21 mouse cellular contexts compared by ENCODE assay signal in genomic region chr17:4641166-4641565, GRCm38 (mm10).
DNase-seq lines count a peak whose midpoint lies in the region; ATAC-seq and TF ChIP-seq lines count a peak whose summit lies in the region.
"Had no signal": no experiment of that assay in that cellular context is flagged by ENCODE, and none has a peak within 500 bp of the region (broad histone marks: within the 10 kb centered on the region; RNA-seq: fewer than 3 reads in every experiment).

No protein-coding gene starts in this region.

- intact Hi-C loops in gastrocnemius, adult 2 months (cut with DNase I) = no loop called here
- intact Hi-C loops in gastrocnemius, postnatal 14 days (cut with DNase I; ENCODE audit: low total_unique reads) = no loop called here

- no peak overlapping the region for H3K4me3 ChIP-seq in gastrocnemius, adult 2 months
- no peak overlapping the region for H3K4me3 ChIP-seq in brown adipose tissue, adult 24 weeks (ENCODE audit: insufficient read depth, low read depth, low read length)
- no peak overlapping the region for H3K4me3 ChIP-seq in forebrain, embryonic 16.5 days (replicated peaks; ENCODE audit: low read length)
- H3K4me3 ChIP-seq: hindbrain, embryonic 10.5 days; liver, embryonic 15.5 days had no signal

- ATAC-seq in forebrain, embryonic 16.5 days = no peak
- ATAC-seq: activated CD4-positive, CD25-positive, alpha-beta regulatory T cell, adult 4 months; forebrain, embryonic 14.5 days; hindbrain, embryonic 16.5 days; intestine, embryonic 16.5 days had no signal

- peak; percentile 45 for DNase-seq in gastrocnemius, adult 2 months
- DNase-seq in gastrocnemius, postnatal 25 days = no peak
- DNase-seq in retina, adult 2 months (ENCODE audit: low read depth, low spot score) = peak; percentile 16
- DNase-seq in retina, embryonic 14.5 days (ENCODE audit: low spot score) = no peak
- DNase-seq in gastrocnemius, postnatal 14 days = peak; percentile 43
- DNase-seq in kidney, adult 11 months = no peak
- DNase-seq: cerebellum, adult 9-10 months; layer of hippocampus, postnatal 36 days; midbrain, embryonic 14.5 days; right cerebral cortex, adult 18-20 months; thymus, adult 2 months; thymus, postnatal 4 days had no signal

- H3K27me3 ChIP-seq in forebrain, embryonic 16.5 days (replicated peaks; ENCODE audit: control insufficient read depth, insufficient read depth, low read length) = no peaks in the 10 kb centered on the region
- H3K27me3 ChIP-seq: liver, embryonic 15.5 days had no signal

- no peak overlapping the region for H3K9ac ChIP-seq in forebrain, embryonic 16.5 days (replicated peaks; ENCODE audit: low read depth, low read length)
- H3K9ac ChIP-seq: liver, embryonic 15.5 days had no signal

- H3K9me3 ChIP-seq in forebrain, embryonic 16.5 days (ENCODE audit: control insufficient read depth, low read length) = no peaks in the 10 kb centered on the region
- H3K9me3 ChIP-seq: hindbrain, embryonic 10.5 days; liver, embryonic 15.5 days had no signal

- H3K27ac ChIP-seq in gastrocnemius, adult 2 months = no peak overlapping the region
- peak overlapping the region; percentile 82 for H3K27ac ChIP-seq in brown adipose tissue, adult 24 weeks (replicated peaks; ENCODE audit: low read depth, low read length)
- H3K27ac ChIP-seq in forebrain, embryonic 16.5 days (ENCODE audit: low read length) = no peak overlapping the region
- H3K27ac ChIP-seq: hindbrain, embryonic 10.5 days; liver, embryonic 15.5 days had no signal

- no peaks in the 10 kb centered on the region for H3K36me3 ChIP-seq in forebrain, embryonic 16.5 days (ENCODE audit: control insufficient read depth, insufficient read depth)
- H3K36me3 ChIP-seq: hindbrain, embryonic 10.5 days; liver, embryonic 15.5 days had no signal

- H3K4me1 ChIP-seq in brown adipose tissue, adult 24 weeks (ENCODE audit: control insufficient read depth, insufficient read depth, insufficient read length, low read length) = peaks cover 14% of the 10 kb centered on the region
- peaks cover 14% of the 10 kb centered on the region for H3K4me1 ChIP-seq in forebrain, embryonic 16.5 days (replicated peaks; ENCODE audit: control insufficient read depth, insufficient read depth, low read length)
- H3K4me1 ChIP-seq: liver, embryonic 15.5 days had no signal

- H3K4me2 ChIP-seq in forebrain, embryonic 16.5 days (ENCODE audit: low read length) = no peak overlapping the region
- H3K4me2 ChIP-seq: heart, embryonic 11.5 days; liver, embryonic 15.5 days had no signal

- TF ChIP-seq CTCF in gastrocnemius, adult 2 months (IDR thresholded peaks at IDR 0.05) = no peak

- WGBS in forebrain, embryonic 16.5 days = 46% methylated on average over 4 of the region's 4 CpGs

Comparison
In these comparisons a context has a peak if more than half of its experiments do, and no peak if none do; other contexts are left out.
1. DNase-seq: peak in gastrocnemius, adult 2 months (single experiment), retina, adult 2 months (single experiment) and gastrocnemius, postnatal 14 days (single experiment); none in gastrocnemius, postnatal 25 days (single experiment), retina, embryonic 14.5 days (single experiment) and kidney, adult 11 months (single experiment).